Mouse (Mus musculus): Measurements from ENCODE around the gene Cpsf4l.

Gene Cpsf4l

GRCm38 (mm10) chr11:113709731-113710256, at the start of gene Cpsf4l:
Cpsf4l (minus strand) TSS chr11:113710017.
- no peak for DNase-seq

GRCm38 (mm10) chr11:113758851-113759250, 49.0 kb upstream of the Cpsf4l start:
- no peak for DNase-seq

GRCm38 (mm10) chr11:113756578-113756977, 46.8 kb upstream of the Cpsf4l start:
- no peak for DNase-seq

DNA sequence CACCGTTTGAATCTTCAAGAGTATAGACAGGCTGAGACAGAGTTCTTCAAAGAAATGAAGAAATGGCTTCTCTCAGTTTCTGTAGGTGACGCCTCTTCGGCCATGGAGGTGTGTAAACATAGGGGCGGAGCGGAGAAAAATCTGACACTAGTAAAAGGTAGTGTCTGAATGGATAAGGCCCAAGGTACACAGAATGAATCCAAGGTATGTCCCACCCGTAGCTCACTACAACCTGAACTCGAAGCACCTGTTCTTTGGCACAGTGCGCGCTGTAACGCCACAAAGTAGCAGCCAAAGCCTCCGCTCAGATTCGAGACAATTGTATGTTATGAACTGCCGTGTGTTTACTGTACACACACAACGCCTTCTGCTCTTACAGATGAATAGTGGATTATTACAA, 46.1 kb upstream of the Cpsf4l start:
- DNase-seq, result no peak

- no peak for DNase-seq
Observed at GRCm38 (mm10) chr11:113754845-113755244, 45.0 kb upstream of the Cpsf4l start.

DNA sequence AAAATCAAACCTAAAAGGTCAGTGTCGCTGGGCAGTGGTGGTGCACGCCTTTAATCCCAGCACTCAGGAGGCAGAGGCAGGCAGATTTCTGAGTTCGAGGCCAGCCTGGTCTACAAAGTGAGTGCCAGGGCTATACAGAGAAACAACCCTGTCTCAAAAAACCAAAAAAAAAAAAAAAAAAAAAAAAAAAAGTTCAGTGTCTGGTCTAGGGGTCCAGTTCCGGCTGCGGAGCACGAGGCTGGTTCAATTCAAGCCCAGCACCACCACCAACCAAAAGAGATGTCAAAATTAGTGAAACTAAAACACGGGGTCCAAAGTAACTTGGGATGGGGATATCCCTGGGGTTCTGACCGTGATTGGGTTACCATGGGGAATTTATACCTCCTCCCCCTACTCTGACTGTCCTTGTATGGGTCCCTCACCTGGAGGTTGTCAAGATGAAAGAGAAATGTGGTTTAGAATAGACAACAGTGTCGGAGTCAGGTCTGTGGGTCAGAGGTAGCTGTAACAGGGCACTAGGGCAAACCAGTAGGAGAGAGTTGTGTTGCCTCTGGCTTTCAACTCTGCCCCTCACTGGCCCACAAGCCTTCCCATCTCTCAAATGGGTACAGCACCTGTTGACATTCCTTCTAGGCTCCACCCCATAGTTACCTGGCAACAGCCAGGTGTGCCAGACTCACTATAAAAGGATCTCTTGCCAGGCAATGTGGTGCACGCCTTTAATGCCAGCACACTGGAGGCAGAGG, 43.0 kb upstream of the Cpsf4l start:
- DNase-seq, result no peak

DNA sequence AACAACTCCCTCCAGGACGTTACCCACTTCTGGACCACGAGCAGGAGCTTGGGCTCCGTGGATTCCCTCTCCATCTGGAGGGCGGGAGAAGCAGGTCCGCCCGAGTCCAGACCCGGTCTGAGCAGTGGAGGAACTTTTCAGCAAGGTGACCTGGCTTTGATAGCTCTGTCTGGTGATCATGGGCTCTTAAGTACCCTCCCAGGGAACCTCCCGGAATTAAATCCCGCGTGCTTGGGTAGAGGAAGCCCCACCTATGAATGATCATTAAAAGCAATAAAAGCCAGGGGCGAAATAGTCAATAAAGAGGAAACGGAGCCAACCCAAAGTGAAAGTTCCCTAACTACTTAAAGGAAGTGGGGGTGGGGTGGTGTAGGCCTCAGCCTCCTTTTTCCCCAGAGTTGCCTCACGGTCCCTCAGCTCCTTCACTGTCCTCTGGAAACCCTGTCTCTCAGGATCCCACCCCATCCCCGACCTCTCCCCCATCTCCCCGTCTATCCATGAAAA, 42.4 kb upstream of the Cpsf4l start:
- no peak for DNase-seq

GRCm38 (mm10) chr11:113751484-113752084, 41.8 kb upstream of the Cpsf4l start, which contains the start of gene Cdc42ep4:
Cdc42ep4 (minus strand) TSS chr11:113751881.
- DNase-seq, result peak; percentile 84

DNA sequence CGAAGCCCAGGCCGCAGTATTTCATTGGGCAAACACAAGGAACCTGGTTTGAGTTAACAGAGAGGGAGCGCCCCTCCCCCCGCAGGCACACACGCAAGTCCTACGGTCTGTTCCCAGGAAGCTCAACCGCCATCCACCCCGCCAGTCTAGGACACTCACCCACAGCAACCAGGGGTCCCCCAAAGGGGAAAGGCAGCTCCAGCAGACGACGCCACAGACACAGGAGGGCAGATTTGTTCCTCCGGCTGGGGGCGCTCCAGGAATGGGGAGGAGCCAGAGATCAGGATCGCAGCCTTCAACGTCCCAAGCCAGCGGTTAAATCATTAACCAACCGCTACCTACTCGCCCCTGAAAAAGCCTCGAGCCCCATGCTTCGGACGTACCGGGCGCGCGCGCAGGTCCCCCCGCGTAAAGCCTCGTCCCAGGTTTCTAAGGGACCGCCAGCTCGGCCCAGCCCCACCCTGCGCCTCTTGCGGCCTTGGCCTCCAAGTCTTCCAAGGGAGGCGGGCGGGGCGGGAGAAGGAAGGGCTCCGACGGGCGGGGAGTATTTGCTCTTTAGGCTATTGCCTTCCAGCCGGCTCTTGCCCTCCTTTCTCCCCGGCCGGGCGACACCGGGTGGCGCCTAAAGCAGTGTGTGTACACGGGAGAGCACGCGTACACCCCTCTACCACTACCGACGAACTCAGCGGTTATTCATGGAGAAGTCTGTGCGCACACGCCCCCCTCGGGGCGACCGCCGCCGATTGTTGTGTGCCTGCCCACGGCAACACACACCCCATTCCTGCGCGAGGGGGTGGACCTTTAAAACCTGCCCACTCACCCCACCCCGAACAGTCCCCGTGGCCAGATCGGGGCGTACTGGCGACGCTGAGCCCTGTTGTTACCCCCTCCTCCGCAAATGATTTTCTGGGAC, 41.0 kb upstream of the Cpsf4l start:
- DNase-seq, result peak; percentile 75

DNA sequence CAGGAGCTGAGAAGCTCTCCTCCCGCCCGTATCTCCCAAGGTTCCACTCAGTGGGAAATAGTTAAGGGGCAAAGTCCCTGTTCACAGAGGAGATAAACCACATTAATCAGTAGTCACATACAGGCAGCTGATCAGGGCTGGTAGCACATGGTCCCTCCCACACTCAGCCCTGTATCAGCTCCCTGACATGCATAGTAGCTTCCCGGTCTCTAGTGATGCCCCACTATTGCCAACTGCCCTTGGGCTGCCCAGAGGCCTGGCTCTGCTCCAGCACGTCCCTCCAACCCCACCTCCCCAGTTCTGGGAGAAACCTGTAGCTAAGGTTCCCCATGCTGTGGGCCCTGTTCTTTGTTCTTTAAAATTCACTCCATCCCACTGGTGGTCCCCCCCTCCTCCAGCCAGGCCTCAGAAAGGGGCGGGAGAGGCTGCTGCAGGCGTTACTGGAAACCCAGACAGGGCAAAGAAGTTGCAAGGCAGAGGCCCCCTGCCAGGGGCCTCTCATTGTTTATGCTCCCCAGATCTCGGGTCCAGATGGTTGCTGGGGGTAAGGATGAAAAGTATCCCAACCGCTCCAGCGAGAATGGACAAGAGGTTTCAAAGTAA, 40.0 kb upstream of the Cpsf4l start:
- no peak for DNase-seq

DNA sequence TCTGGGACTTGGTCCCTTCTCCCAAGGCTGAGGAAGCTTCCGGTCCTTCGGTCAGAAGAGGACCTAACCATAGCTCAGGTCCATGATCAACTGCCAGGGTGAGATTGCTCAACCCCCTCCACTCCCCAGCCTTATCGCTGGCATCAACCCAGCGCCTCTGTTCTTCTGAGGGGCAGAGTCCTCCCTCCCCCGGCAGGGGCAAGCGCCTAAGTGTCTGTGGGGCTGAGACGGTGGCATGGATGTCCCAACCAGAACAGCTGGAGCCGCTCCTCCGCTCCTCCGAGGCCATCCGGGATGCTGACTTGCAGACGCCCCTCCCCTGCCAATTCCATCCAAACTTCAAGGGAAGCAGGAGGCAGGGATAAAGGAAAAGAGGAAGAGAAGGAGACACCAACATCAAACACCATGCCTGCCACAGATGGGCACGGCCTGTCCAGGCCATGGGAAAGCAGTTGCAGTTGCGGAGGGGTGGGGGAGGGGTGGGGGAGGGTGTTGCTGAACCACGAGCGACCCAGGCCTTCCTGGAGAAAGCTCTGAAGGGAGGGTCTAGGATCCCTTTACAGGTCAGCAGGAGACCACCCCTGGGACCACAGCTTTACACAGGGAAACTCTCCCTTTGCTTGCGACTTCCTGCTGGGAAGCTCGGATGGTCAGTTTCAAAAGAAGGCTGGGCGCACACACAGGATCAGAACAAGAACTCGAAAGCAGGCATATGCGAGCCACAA, 39.1 kb upstream of the Cpsf4l start:
- DNase-seq, result no peak

DNA sequence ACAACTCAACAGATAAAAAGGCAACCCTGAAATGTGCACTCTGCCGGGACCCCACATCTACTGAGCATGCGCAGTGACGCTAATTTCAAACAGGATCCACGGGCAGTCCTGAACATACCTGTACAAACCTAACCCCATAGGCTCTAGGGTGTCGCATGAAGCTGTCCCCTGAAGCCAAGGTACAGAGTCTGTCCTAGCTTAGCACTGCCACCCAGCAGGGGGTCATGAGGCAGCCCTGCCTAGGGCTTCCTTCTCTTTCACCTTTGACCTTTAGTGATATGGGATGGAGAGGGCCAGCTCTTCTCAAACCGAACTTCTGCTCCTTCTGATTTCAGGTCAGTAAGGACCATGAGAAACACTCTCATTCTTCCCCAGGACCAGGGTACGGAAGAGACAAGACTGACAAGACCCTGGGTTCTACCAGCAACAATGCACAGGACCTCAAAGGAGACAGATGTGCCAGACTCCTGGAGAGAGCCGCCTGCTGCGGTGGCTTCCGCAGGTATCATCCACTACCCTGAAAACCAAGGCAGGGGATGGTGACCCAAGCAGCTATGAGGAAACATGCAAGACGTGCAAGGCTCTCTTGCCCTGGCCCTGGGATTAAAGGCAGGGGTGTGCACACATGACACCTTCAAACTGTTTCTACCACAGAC, 38.0 kb upstream of the Cpsf4l start:
- DNase-seq, result no peak

DNA sequence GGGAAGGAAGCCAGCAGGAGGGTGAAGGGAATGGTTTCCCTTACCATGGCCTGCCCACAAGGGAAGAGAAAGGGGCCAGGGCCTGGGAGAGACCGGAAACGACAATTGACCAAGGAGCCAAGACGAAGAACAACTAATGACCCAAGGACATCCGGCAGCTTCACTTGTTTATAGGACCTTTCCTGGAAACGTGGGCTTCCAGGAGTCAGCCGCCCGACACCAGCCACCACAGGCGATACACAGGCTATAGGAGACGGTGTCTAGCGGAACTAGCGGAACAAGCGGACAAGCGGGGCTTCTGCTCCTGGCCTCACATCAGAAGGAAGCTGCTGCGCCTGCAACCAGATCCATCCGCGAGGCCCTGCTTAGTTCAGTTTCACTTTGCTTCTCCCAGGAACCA, 37.2 kb upstream of the Cpsf4l start:
- no peak for DNase-seq

- no peak for DNase-seq
Observed at GRCm38 (mm10) chr11:113745961-113746360, 36.1 kb upstream of the Cpsf4l start.

DNA sequence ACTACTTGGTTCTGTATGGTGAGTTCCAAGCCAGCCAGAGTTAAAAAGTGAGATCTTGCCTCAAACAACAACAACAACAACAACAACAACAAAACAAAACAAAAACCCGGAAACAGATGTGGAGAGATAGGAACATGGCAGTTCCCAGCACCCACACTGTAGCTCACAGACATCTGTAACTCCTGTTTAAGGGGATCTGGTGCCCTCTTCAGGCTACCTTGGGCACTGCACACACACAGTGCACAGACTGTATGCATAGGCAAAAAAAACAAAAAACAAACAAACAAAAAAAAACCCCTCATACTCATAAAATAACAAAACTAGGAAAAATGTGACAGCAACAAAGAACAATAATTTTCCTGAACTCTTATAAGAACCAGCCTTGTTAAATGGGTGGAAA, 33.2 kb upstream of the Cpsf4l start:
- DNase-seq, result no peak

DNA sequence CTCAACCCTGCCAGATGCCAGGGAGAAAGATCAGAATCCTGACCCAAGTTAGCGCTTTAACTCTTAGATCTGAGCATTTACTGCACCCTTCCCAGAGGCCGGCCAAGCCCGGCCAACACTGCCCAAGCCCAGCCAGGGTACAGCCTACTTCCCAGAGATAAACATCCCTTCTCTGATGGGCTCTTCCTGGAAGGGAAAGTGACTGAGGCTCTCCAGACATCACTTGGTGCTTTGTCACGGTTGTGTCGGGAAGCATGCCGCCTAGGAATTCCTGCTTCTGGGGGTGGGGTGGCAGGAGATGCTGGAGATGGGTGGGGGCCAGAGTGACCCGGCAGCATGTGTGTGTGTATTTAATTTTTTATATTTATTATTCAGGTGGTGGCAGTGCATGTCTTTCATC, 30.3 kb upstream of the Cpsf4l start:
- DNase-seq, result no peak

DNA sequence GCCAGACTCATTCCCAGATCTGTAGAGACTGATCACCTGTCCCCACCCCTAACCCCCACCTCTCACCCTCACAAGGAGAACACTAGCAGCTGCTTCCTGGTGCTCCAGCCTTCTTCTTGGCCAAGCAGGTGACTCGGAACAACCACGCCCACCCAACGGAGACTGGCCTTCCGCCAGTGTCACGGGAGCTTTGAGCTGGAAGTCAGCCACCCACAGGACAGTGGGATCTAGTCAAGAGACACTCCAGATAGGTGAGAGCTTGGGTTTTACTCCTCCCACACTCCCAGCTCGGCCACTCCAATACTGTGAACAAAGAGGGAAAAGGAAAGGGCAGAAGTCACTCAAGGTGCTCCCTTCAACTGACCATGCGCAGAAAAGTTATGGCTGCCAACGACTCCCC, 29.4 kb upstream of the Cpsf4l start:
- DNase-seq, result no peak

DNA sequence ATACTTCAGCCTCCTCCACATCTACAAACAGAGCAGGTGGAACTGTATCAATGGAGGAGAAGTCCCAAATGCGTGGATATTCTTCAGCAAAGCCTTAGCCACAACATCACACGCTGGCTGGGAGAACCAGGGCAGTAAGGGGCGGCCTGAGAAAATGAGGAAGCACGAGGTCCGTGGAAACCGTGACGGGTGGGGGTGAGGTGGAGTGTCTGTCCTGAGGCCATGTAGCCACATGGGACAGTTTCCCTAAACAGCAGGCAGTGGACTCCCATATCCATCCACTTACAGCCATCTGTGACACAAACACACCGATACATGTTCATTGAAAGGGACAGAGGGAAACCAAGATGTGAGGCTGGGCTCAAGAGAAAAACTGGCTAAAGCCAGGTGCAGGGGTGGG, 28.1 kb upstream of the Cpsf4l start:
- DNase-seq, result no peak

DNA sequence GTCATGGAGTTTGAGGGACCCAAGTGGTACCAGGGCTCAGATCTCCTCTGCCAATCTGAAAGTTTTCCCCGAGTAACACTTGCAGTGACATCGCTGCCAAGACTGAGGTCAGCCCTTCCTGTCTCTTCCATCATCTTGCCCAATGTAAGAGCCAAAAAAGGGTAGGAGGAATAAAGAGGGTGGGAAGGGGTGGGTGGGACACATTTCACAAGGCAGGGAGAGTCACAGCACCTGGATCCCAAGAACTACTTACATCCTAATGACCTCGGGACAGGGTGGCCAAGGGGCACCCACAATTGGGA, 27.7 kb upstream of the Cpsf4l start:
- DNase-seq, result no peak

- no peak for DNase-seq
Observed at GRCm38 (mm10) chr11:113736848-113737552, 27.2 kb upstream of the Cpsf4l start.

- no peak for DNase-seq
Observed at GRCm38 (mm10) chr11:113735151-113735550, 25.3 kb upstream of the Cpsf4l start.
